Mouse (Mus musculus): Measurements from ENCODE around the gene Fndc11.

Gene Fndc11

DNA sequence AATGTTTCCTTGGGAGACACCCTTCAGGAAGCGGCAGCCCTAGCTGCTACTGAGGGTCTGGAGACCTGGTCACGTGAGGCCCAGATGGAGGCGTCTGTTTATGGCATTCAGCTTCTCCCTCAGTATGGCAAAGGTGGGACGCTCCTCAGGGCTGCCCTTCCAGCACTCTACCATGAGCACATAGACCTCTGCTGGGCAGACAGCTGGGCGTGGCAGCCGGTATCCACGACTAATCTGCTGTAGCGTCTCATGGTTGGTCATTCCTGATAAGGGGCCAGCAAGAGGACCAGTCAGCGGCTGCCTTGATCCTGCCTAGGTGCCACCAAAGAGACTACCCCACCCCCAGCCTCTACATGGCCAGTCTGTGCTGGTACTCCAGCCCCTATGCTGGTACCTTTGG lies 13.7 kb upstream of the Fndc11 start:
- Histone ChIP-seq H3K36me3 (ENCODE audit: insufficient read depth, low read length) (no peaks in the 10 kb centered on the region), H3K9me3 (ENCODE audit: low read length) (no peaks in the 10 kb centered on the region), H3K4me3 (replicated peaks; ENCODE audit: low read length) (no peak overlapping the region), H3K4me1 (replicated peaks; ENCODE audit: low read depth, low read length) (peaks cover 7% of the 10 kb centered on the region), H3K27me3 (ENCODE audit: insufficient read depth, low read length) (peaks cover 46% of the 10 kb centered on the region)
- no peak for TF ChIP-seq NANOG (IDR thresholded peaks at IDR 0.05; ENCODE audit: borderline replicate concordance, low read length)
- TF ChIP-seq POU5F1 (IDR thresholded peaks at IDR 0.05; ENCODE audit: borderline replicate concordance, low read length): no peak
- no peak for TF ChIP-seq CTCF (conservative IDR thresholded peaks at IDR 0.05; ENCODE audit: low read length)

DNA sequence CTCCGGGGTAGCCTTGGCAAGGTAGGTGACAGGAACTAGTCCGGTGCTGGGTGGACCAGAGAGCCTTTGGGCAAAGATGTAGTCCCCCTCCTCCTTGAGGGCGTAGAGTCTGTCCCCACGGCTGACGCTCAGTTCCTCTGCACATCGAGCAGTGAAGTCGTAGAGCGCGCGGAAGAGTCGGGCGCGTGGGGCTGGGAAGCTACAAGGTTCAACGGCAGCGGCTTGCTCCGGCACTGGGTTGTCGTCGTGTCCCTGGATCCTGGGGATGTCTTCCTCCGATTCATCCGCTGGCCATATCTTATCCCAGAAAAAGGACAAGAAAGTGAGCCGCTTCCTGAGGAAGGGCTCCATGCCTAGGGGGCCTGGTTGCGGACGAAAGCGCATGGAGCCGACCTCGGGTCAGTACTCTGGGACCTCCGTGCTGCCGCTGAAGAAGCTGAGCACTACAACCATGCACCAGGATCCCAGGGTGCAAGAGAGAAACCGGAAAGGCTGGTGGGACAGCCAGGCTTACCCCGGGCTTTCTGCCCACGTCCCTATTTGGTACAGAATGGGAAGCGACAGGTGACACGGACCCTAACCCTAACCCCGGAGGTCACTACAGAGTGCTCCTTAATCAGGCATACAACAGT lies 7.3 kb upstream of the Fndc11 start:
- H3K36me3 ChIP-seq (ENCODE audit: insufficient read depth, low read length): no peaks in the 10 kb centered on the region
- H3K4me3 ChIP-seq (replicated peaks; ENCODE audit: low read length): peak overlapping the region; percentile 70
- peaks cover 75% of the 10 kb centered on the region for H3K27me3 ChIP-seq (ENCODE audit: insufficient read depth, low read length)
- no peak for TF ChIP-seq NANOG (IDR thresholded peaks at IDR 0.05; ENCODE audit: borderline replicate concordance, low read length)
- TF ChIP-seq CTCF (conservative IDR thresholded peaks at IDR 0.05; ENCODE audit: low read length): no peak
- peaks cover 31% of the 10 kb centered on the region for H3K4me1 ChIP-seq (replicated peaks; ENCODE audit: low read depth, low read length)
- no peaks in the 10 kb centered on the region for H3K9me3 ChIP-seq (ENCODE audit: low read length)

DNA sequence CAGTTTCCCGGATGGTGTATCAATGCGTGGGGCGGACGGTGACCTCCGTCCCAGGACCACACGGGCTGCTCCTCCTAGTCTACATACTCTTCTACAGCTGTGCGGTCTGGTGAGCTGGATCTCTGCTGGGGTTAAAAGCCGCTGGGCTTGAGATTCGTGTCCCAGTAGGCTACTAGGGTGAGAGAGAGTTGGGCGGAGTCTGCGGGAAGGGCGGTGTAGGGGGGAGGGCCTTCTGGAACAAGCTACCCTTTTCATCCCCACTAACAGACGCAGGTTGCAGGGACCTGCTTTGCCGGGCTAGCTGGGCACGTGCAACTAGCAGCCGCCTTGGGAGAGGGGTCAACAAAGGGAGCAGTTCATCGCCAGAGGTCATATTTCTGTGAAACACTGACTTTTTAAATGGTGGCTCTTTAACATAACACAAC lies 6.8 kb upstream of the Fndc11 start, which contains the start of gene Srms:
Gene Srms (minus strand): TSS at position 165 of the 425 bp plus-strand sequence.
- no peak for TF ChIP-seq CTCF (conservative IDR thresholded peaks at IDR 0.05; ENCODE audit: low read length)
- TF ChIP-seq NANOG (IDR thresholded peaks at IDR 0.05; ENCODE audit: borderline replicate concordance, low read length): peak; percentile 73; the same call in 1 of the 2 replicates

DNA sequence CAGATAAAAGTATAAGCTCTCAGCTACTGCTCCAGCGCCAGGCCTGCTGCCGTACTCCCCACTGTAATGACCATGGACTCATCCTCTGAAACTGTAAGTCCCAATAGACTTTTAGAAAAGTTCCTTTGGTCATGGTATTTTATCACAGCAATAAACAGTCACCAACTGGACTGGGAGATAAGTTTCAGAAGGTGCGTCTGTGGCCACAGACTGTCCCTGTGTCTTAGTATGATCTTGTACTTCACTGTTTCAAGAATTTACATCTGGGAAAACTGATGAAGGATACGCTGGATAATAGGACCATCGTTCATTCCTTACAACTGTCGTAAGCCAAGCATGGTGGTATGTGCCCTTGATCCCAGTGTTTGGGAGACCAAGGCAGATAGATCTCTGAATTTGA lies 3.8 kb upstream of the Fndc11 start:
- Histone ChIP-seq H3K9me3 (ENCODE audit: low read length) (no peaks in the 10 kb centered on the region), H3K4me3 (replicated peaks; ENCODE audit: low read length) (no peak overlapping the region), H3K4me1 (replicated peaks; ENCODE audit: low read depth, low read length) (peaks cover 57% of the 10 kb centered on the region), H3K36me3 (ENCODE audit: insufficient read depth, low read length) (no peaks in the 10 kb centered on the region), H3K27me3 (ENCODE audit: insufficient read depth, low read length) (peaks cover 44% of the 10 kb centered on the region)
- TF ChIP-seq POU5F1 (IDR thresholded peaks at IDR 0.05; ENCODE audit: borderline replicate concordance, low read length): no peak
- no peak for TF ChIP-seq CTCF (conservative IDR thresholded peaks at IDR 0.05; ENCODE audit: low read length)
- no peak for TF ChIP-seq NANOG (IDR thresholded peaks at IDR 0.05; ENCODE audit: borderline replicate concordance, low read length)

More for the DNA sequence above, 6.8 kb upstream of the Fndc11 start, which contains the start of gene Srms:
- Histone ChIP-seq H3K27me3 (ENCODE audit: insufficient read depth, low read length) (peaks cover 69% of the 10 kb centered on the region), H3K9me3 (ENCODE audit: low read length) (no peaks in the 10 kb centered on the region), H3K4me1 (replicated peaks; ENCODE audit: low read depth, low read length) (peaks cover 31% of the 10 kb centered on the region), H3K4me3 (replicated peaks; ENCODE audit: low read length) (peak within 1 kb of the TSS; percentile 70), H3K36me3 (ENCODE audit: insufficient read depth, low read length) (no peaks in the 10 kb centered on the region)

DNA sequence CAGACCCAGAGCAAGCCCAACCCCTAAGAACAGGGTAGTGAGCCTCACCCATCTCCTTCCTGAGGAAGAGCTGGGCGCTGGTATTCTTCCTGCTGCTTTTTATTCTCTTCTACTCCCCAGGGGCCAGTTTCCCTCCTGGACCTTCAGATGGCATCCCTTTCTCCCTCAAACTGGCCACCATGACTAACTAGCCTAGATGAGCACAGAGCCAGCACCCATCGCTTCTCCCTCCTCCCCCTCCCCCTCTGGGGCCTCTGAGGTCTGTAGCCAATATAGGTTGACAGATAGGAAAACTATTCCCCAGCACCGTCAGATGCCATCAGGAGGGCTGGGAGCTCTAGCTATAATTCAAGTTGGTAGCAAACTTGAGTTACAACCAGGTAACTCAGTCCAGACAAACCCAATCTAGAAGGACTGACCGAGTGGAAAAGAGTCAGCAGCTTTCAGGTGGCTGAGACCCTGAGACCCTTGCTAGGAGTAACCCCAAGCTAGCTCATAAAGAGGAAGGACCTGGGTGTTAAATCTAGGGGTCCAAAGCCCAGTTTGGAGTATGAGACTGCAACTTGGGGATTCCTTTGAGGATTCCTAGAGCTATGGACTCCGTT lies 830 bp upstream of the Fndc11 start:
- Histone ChIP-seq H3K9me3 (ENCODE audit: low read length) (no peaks in the 10 kb centered on the region), H3K4me1 (replicated peaks; ENCODE audit: low read depth, low read length) (peaks cover 41% of the 10 kb centered on the region), H3K36me3 (ENCODE audit: insufficient read depth, low read length) (no peaks in the 10 kb centered on the region), H3K27me3 (ENCODE audit: insufficient read depth, low read length) (peaks cover 25% of the 10 kb centered on the region), H3K4me3 (replicated peaks; ENCODE audit: low read length) (peak overlapping the region; percentile 65; the same call in 1 of the 2 replicates)
- TF ChIP-seq POU5F1 (IDR thresholded peaks at IDR 0.05; ENCODE audit: borderline replicate concordance, low read length): no peak
- TF ChIP-seq NANOG (IDR thresholded peaks at IDR 0.05; ENCODE audit: borderline replicate concordance, low read length): no peak
- TF ChIP-seq CTCF (conservative IDR thresholded peaks at IDR 0.05; ENCODE audit: low read length): no peak

DNA sequence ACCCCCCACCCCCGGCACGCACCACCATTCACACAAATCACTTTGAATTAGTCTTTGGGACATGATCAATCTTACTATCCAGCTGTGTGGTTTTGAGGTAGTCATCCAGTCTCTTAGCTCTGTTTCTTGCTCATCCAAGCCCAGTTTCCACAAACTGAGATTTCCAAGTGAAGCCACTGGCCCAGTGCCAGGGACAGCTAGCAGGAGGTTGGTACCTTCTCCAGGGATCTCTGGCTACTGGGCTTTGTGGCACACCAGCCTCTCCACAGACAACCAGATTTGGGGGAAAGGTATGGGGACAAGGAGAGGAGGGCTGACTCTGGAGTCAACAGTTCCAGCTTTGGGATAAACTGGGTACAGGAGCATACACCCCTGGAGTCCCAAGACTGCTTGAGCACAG lies 548 bp downstream of the Fndc11 start:
- peak overlapping the region; percentile 65; the same call in 1 of the 2 replicates for H3K4me3 ChIP-seq (replicated peaks; ENCODE audit: low read length)
- no peaks in the 10 kb centered on the region for H3K9me3 ChIP-seq (ENCODE audit: low read length)
- H3K27me3 ChIP-seq (ENCODE audit: insufficient read depth, low read length): peaks cover 15% of the 10 kb centered on the region
- H3K36me3 ChIP-seq (ENCODE audit: insufficient read depth, low read length): no peaks in the 10 kb centered on the region
- H3K4me1 ChIP-seq (replicated peaks; ENCODE audit: low read depth, low read length): peaks cover 37% of the 10 kb centered on the region
- no peak for TF ChIP-seq NANOG (IDR thresholded peaks at IDR 0.05; ENCODE audit: borderline replicate concordance, low read length)
- TF ChIP-seq CTCF (conservative IDR thresholded peaks at IDR 0.05; ENCODE audit: low read length): no peak
- TF ChIP-seq POU5F1 (IDR thresholded peaks at IDR 0.05; ENCODE audit: borderline replicate concordance, low read length): no peak

DNA sequence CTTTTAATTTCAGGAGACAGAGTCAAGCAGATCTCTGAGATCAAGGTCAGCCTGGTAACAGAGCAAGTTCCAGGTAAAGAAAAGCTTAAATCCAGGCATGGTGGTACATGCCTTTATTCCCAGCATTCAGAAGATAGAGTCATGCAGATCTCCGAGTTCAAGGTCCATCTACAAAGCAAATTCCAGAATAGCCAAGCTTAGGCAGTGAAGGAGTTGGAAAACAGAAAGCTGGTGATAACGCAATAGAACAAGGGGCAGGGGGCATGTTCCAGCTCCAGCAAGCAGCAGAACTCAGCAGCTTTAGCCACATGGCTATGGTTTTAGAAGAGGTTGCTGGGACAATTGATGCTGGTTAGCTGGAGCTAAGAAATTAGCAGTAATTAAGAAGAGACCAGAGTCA lies 5.2 kb downstream of the Fndc11 start:
- no peak for TF ChIP-seq POU5F1 (IDR thresholded peaks at IDR 0.05; ENCODE audit: borderline replicate concordance, low read length)
- no peak for TF ChIP-seq CTCF (conservative IDR thresholded peaks at IDR 0.05; ENCODE audit: low read length)
- TF ChIP-seq NANOG (IDR thresholded peaks at IDR 0.05; ENCODE audit: borderline replicate concordance, low read length): no peak
- no peak overlapping the region for H3K4me3 ChIP-seq (replicated peaks; ENCODE audit: low read length)
- H3K27me3 ChIP-seq (ENCODE audit: insufficient read depth, low read length): peaks cover 10% of the 10 kb centered on the region

DNA sequence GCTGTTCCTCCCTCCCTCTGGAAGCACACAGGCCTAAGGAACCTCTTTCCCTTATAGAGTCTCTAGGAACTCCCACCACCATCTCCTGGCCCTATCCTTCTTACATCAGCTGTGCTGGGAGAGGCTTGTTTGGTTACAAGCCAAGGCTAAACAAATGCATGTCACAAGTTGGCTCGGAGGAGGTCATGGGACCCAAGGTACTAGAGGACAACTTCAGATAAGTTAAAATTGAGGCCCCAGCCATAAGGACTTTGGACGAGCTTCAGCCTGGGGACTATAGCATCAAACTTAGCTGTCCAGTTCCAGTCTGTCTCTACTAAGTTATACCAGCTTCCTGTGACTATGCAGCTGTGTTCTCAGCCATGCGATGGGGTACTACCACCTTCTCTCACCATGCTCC lies 7.3 kb downstream of the Fndc11 start:
- no peak overlapping the region for H3K4me3 ChIP-seq (replicated peaks; ENCODE audit: low read length)
- peaks cover 19% of the 10 kb centered on the region; the same call in 1 of the 2 replicates for H3K27me3 ChIP-seq (ENCODE audit: insufficient read depth, low read length)
- H3K36me3 ChIP-seq (ENCODE audit: insufficient read depth, low read length): no peaks in the 10 kb centered on the region
- TF ChIP-seq NANOG (IDR thresholded peaks at IDR 0.05; ENCODE audit: borderline replicate concordance, low read length): no peak
- H3K4me1 ChIP-seq (replicated peaks; ENCODE audit: low read depth, low read length): peaks cover 18% of the 10 kb centered on the region
- no peaks in the 10 kb centered on the region for H3K9me3 ChIP-seq (ENCODE audit: low read length)

More for the DNA sequence above, 5.2 kb downstream of the Fndc11 start:
- no peaks in the 10 kb centered on the region for H3K36me3 ChIP-seq (ENCODE audit: insufficient read depth, low read length)
- peaks cover 27% of the 10 kb centered on the region for H3K4me1 ChIP-seq (replicated peaks; ENCODE audit: low read depth, low read length)
- H3K9me3 ChIP-seq (ENCODE audit: low read length): no peaks in the 10 kb centered on the region
